Mouse (Mus musculus): ENCODE data around the gene Fmnl2. TPM values are rescaled to one million over a fixed set of nuclear protein-coding genes. Genes with fewer than 3 reads are reported as not detected.

Fmnl2 gene
- polyA plus RNA-seq (2016; fragmentation: Nextera tagmentation; extraction: Ambion mirVana) = 0.64 and 0.67 TPM in 2 replicates

DNA sequence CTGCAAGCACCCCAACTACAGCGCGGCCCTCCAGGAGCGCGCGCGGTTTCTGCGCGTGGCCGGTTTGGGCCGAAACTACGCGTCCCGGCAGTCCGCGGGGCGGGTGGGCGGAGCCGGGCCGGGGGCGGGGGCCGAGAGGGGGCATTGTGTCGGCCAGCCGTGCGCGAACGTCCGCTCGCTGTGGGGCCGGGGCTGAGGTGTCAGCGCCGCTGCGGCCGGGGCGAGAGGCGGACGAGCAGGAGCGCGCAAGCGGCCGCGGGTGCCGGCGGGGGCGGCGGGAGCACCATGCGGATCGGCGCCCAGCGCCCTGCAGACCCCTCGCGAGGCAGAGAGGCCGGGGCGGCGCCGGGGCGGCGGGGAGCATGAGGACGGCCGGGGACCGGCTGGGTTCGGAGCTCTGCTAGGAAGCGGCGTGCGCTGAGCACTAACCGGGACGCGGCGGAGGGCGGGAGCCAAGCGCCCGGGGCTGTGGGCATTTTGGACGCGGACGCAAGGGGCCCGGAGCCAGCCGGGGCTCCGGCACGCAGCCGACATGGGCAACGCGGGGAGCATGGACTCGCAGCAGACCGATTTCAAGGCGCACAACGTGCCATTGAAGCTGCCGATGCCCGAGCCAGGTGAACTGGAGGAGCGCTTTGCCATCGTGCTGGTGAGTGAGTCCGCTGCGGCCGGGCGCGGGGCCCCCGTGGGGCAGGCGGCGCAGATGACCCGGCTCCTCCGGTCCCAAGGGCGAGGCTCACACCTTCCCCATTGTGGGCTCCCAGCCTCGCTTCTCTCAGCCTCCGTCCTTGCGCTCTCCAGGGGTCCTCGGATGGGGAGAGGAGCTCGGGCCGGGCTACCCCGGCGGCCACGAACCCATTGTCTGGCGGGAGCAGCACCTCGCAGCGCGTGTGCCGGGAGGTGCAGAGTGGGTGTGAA, at the start of gene Fmnl2:
Gene Fmnl2 (plus strand): TSS at position 250 of the 918 bp plus-strand sequence.
- WGBS (ENCODE audit: insufficient replicate concordance) = 1% methylated on average over 105 of the region's 114 CpGs
- no peaks in the 10 kb centered on the region for H3K9me3 ChIP-seq (replicated peaks)
- H3K27me3 ChIP-seq (replicated peaks) = peaks cover 49% of the 10 kb centered on the region
- no peaks in the 10 kb centered on the region for H3K36me3 ChIP-seq
- no peak within 1 kb of the TSS for H3K27ac ChIP-seq
- peaks cover 14% of the 10 kb centered on the region for H3K4me1 ChIP-seq
- peak within 1 kb of the TSS; percentile 62 for H3K4me3 ChIP-seq
- peak within 1 kb of the TSS; percentile 77 for H3K4me2 ChIP-seq
- peak within 1 kb of the TSS; percentile 62 for H3K9ac ChIP-seq
- peak; percentile 72 for ATAC-seq

DNA sequence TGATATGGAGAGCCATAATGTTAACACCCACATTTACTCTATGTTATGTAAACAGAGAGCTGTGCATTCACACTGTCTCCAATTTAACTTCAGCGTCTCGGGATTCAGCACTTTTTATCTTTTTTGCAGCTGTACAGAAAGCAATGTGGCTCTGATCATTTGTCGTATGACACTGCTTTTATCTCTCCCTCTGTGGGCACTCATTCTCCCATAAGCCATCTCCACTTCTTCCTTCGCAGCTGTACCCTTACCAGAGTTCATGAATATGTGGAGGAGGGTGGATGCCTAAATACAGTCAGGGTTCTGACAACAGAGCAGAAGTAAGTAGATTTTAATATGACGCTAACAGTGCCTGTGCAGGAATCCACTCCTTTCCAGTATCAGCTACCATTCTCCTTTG, 47.7 kb upstream of the Fmnl2 start:
- Histone ChIP-seq H3K4me3 (no peak overlapping the region), H3K27me3 (replicated peaks) (no peaks in the 10 kb centered on the region), H3K27ac (no peak overlapping the region), H3K9ac (no peak overlapping the region), H3K9me3 (replicated peaks) (no peaks in the 10 kb centered on the region), H3K4me2 (no peak overlapping the region), H3K36me3 (no peaks in the 10 kb centered on the region), H3K4me1 (no peaks in the 10 kb centered on the region)
- 32% methylated on average over 5 of the region's 5 CpGs for WGBS (ENCODE audit: insufficient replicate concordance)
- no peak for ATAC-seq

DNA sequence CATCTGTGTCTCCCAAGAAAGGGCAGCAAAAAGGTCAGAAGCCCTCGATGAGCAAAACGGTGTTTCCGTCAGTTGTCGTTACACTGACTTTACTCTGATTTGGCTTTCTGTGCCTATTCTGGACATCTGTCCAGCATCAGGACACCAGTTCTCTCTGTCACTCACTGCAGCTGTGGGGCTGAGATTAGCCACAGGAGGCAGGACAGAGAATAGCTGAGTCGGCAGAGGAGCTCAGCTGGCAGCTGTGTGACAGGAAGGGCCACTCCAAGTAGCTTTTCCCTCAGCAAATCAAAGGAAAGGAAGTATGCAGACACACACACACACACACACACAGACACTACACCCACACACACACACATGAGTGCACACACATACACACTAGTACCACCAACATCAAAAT, 46.0 kb upstream of the Fmnl2 start:
- 53% methylated on average over 5 of the region's 5 CpGs for WGBS (ENCODE audit: insufficient replicate concordance)
- H3K9ac ChIP-seq = no peak overlapping the region
- H3K27ac ChIP-seq = no peak overlapping the region
- no peak overlapping the region for H3K4me3 ChIP-seq
- no peaks in the 10 kb centered on the region for H3K27me3 ChIP-seq (replicated peaks)
- no peak for ATAC-seq
- no peak overlapping the region for H3K4me2 ChIP-seq
- no peaks in the 10 kb centered on the region for H3K9me3 ChIP-seq (replicated peaks)
- H3K36me3 ChIP-seq = no peaks in the 10 kb centered on the region
- H3K4me1 ChIP-seq = no peaks in the 10 kb centered on the region

DNA sequence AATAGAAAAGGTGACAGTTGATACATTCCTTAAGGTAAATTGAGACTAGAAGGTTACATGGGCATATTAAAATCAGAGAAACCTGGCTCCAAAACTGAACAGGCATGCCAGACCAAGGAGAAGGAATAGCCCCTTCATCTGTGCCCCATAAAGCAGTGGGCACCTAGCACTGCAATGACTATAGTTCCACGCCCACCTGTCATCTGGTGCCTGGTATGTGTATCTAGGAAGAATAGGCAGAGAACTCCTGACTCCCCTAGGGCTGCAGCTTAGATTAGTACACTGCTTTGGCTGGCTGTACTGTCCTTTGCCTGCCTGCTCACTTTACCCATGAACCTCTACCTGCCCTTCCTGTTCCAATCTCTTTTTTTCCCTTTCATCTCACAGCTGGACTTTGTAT, 40.3 kb upstream of the Fmnl2 start:
- Histone ChIP-seq H3K27me3 (replicated peaks) (no peaks in the 10 kb centered on the region), H3K9me3 (replicated peaks) (no peaks in the 10 kb centered on the region), H3K4me3 (no peak overlapping the region), H3K4me2 (no peak overlapping the region), H3K36me3 (no peaks in the 10 kb centered on the region), H3K9ac (no peak overlapping the region), H3K27ac (no peak overlapping the region), H3K4me1 (no peaks in the 10 kb centered on the region)
- no peak for ATAC-seq
- WGBS (ENCODE audit: insufficient replicate concordance) = 76% methylated on average over 1 of the region's 1 CpGs

DNA sequence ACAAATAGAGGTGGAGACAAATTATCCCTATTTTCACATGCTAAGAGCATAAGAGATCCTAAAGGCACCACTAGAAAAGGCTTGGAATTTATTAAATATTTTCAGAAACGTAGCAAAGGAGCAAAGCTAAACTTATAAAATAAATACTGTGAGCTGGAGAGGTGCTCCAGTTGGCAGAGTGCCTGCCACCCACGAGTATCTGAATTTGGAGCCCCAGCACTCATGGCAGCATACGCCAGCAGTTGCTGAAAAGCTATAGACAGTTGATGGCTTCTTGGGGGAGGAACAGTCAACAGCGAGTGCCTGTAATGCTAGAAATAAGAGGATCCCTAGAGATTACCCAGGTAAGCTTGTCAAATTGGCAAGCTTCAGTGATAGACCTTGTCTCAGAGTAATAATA, 38.7 kb upstream of the Fmnl2 start:
- no peak overlapping the region for H3K4me2 ChIP-seq
- no peak overlapping the region for H3K9ac ChIP-seq
- 59% methylated on average over 4 of the region's 4 CpGs for WGBS (ENCODE audit: insufficient replicate concordance)
- ATAC-seq = no peak
- no peaks in the 10 kb centered on the region for H3K4me1 ChIP-seq
- H3K9me3 ChIP-seq (replicated peaks) = no peaks in the 10 kb centered on the region
- no peaks in the 10 kb centered on the region for H3K27me3 ChIP-seq (replicated peaks)
- no peaks in the 10 kb centered on the region for H3K36me3 ChIP-seq
- no peak overlapping the region for H3K4me3 ChIP-seq
- no peak overlapping the region for H3K27ac ChIP-seq

DNA sequence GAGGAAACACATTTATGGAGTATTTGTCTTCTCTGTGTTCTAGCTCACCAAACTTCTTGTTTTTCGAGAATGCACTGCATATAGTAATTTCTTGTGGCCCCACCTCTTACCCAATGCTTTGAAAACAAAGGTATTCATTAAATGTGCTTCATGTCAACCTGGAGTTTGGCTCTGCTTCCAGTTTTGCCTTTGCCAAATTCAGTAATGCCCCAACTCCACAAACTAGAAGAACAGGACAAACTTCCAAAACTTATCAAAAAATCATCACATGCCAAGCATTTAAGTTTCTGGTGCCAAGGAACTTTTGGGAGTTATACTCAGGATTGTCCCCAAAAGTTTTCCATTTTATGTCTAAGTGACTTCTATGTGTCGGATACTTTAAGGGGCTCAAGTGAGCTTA, 35.4 kb upstream of the Fmnl2 start:
- no peak overlapping the region for H3K27ac ChIP-seq
- no peak overlapping the region for H3K4me3 ChIP-seq
- H3K36me3 ChIP-seq = no peaks in the 10 kb centered on the region
- H3K4me2 ChIP-seq = no peak overlapping the region
- no peak overlapping the region for H3K9ac ChIP-seq
- no peaks in the 10 kb centered on the region for H3K27me3 ChIP-seq (replicated peaks)
- no peaks in the 10 kb centered on the region for H3K9me3 ChIP-seq (replicated peaks)
- H3K4me1 ChIP-seq = no peaks in the 10 kb centered on the region
- 59% methylated on average over 2 of the region's 2 CpGs for WGBS (ENCODE audit: insufficient replicate concordance)
- ATAC-seq = no peak

DNA sequence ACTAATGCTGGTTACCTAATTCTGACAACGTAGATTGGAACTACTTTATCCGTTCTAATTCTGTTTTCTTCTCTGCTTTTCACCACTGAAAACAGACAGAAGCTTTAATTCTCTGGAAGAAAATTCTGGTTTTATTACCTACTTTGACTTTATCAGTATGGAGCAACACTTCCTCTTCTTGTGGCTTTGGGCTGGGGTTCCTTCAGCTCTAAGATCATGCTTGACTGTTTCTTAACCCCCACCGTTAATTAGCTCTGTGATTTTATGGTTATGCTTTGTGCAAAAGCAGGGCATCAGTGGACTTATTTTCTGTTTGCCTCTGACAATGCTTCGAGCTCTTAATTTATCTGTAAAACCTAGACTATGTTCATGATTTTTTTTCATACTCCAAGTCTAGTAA, 29.6 kb upstream of the Fmnl2 start:
- Histone ChIP-seq H3K4me3 (no peak overlapping the region), H3K9me3 (replicated peaks) (no peaks in the 10 kb centered on the region), H3K4me1 (no peaks in the 10 kb centered on the region), H3K4me2 (no peak overlapping the region), H3K36me3 (no peaks in the 10 kb centered on the region), H3K27me3 (replicated peaks) (no peaks in the 10 kb centered on the region), H3K27ac (no peak overlapping the region), H3K9ac (no peak overlapping the region)
- 28% methylated on average over 4 of the region's 4 CpGs for WGBS (ENCODE audit: insufficient replicate concordance)
- no peak for ATAC-seq

DNA sequence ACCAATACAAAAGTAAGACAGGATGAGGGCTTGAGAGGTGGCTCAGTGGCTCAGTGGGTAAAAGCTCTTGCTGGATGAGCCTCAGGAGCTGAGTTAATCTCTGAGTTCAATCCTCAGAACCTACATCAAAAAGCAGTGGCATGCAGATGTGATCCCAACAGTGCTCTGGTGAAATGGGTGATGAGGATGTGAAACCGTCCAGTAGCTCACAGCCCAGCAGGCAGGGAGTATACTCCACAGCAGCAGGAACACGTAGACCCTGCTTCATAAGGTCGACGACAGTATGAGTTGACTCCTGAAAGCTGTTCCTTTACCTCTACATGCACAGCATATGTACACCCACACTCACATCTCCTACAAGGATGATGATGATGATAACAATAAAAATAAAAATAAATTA, 27.1 kb upstream of the Fmnl2 start:
- H3K4me2 ChIP-seq = no peak overlapping the region

DNA sequence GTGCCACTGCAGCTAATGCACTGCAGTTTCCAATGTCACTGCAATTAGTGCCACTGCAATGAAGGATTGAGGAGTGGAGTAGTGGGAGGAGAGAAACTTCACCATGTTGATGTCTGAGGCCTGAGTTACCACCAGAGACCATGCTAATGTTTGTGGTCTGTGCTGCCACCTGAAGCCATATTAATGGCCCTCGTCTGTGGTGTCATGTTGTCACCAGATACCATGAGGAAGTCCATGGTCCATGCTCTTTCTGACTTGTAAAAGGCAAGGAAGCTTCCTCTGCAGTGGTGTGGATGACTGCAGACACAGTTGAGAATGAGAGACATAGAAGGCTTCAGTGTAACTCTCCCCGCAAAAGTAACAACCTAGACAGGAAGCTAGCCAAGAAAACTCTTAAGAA, 26.1 kb upstream of the Fmnl2 start:
- Histone ChIP-seq H3K27ac (no peak overlapping the region), H3K36me3 (no peaks in the 10 kb centered on the region), H3K4me2 (no peak overlapping the region), H3K4me1 (no peaks in the 10 kb centered on the region), H3K9me3 (replicated peaks) (no peaks in the 10 kb centered on the region), H3K4me3 (no peak overlapping the region), H3K27me3 (replicated peaks) (no peaks in the 10 kb centered on the region), H3K9ac (no peak overlapping the region)
- ATAC-seq = no peak
- WGBS (ENCODE audit: insufficient replicate concordance) = 50% methylated on average over 2 of the region's 2 CpGs

More for the DNA sequence above, 27.1 kb upstream of the Fmnl2 start:
- ATAC-seq = no peak
- Histone ChIP-seq H3K4me1 (no peaks in the 10 kb centered on the region), H3K27ac (no peak overlapping the region), H3K27me3 (replicated peaks) (no peaks in the 10 kb centered on the region), H3K4me3 (no peak overlapping the region), H3K9ac (no peak overlapping the region), H3K9me3 (replicated peaks) (no peaks in the 10 kb centered on the region), H3K36me3 (no peaks in the 10 kb centered on the region)
- 68% methylated on average over 4 of the region's 4 CpGs for WGBS (ENCODE audit: insufficient replicate concordance)

DNA sequence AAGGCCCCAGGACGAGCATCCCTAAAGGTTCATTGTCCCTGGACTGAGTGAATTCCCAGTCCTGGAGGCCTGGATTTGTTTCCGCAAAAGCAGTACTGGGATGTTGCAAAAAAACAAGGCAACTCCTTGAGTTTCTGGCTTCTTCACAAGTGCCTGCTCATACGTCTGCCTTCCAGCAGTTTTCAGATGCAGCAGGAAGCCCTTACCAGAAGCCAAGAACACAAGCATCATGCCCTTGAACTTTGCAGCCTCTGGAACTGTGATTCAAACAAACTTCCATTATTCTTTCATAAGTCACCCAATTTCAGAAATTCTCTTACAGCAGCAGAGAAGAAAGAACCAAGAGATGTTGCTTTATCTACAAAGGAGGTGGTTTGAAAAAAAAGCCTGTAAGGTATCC, 21.9 kb upstream of the Fmnl2 start:
- no peak for ATAC-seq
- Histone ChIP-seq H3K27me3 (replicated peaks) (no peaks in the 10 kb centered on the region), H3K9ac (no peak overlapping the region), H3K27ac (no peak overlapping the region), H3K4me2 (no peak overlapping the region), H3K4me3 (no peak overlapping the region), H3K9me3 (replicated peaks) (no peaks in the 10 kb centered on the region), H3K4me1 (no peaks in the 10 kb centered on the region), H3K36me3 (no peaks in the 10 kb centered on the region)
- WGBS (ENCODE audit: insufficient replicate concordance) = 70% methylated on average over 3 of the region's 3 CpGs

DNA sequence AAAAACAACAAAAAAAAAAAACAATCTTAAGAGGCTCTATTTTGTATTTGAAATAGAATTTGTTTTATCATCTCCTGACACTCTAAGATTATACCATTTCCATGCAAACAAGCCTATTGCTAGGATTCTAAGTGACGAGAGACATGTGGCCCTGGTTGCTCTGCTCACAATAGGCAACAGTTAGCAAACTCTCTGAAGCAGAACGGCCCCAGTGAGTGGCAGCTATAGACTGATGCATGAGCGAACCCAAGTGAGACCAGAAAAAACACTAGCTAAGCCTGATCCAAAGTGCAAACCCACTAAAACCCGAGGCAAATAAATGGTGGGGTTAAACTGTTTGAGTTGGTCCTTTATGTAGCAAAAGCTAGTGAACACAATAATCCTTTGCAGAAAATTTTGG, 18.6 kb upstream of the Fmnl2 start:
- no peak overlapping the region for H3K27ac ChIP-seq
- no peaks in the 10 kb centered on the region for H3K9me3 ChIP-seq (replicated peaks)
- WGBS (ENCODE audit: insufficient replicate concordance) = 65% methylated on average over 4 of the region's 4 CpGs
- no peaks in the 10 kb centered on the region for H3K36me3 ChIP-seq
- H3K27me3 ChIP-seq (replicated peaks) = peaks cover 3% of the 10 kb centered on the region; the same call in 1 of the 2 replicates
- no peaks in the 10 kb centered on the region for H3K4me1 ChIP-seq
- no peak overlapping the region for H3K4me2 ChIP-seq
- H3K9ac ChIP-seq = no peak overlapping the region
- no peak for ATAC-seq
- no peak overlapping the region for H3K4me3 ChIP-seq

DNA sequence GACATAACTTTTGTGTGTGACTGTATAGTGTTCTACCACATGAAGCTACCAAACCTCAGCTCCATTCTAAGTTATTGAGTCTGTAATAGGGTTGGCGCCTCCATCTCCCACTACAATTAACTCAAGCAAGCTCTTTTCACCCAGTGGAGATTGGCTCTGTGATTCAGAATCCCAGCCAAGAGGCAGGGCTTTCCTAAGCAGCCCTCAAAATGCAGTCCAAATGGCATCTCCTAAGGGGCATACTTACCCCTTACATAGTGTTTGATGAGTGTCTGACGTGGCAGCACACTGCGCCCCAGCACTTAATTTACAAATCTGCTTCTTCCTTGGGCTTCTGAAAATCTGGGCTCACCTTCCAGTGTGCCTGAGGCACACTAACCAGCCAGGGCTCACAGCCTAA, 17.8 kb upstream of the Fmnl2 start:
- H3K9ac ChIP-seq = no peak overlapping the region
- H3K4me1 ChIP-seq = no peaks in the 10 kb centered on the region
- no peak for ATAC-seq
- no peak overlapping the region for H3K27ac ChIP-seq
- H3K4me2 ChIP-seq = no peak overlapping the region
- 76% methylated on average over 3 of the region's 3 CpGs for WGBS (ENCODE audit: insufficient replicate concordance)
- no peak overlapping the region for H3K4me3 ChIP-seq
- H3K36me3 ChIP-seq = no peaks in the 10 kb centered on the region
- no peaks in the 10 kb centered on the region for H3K9me3 ChIP-seq (replicated peaks)
- peaks cover 11% of the 10 kb centered on the region for H3K27me3 ChIP-seq (replicated peaks)

DNA sequence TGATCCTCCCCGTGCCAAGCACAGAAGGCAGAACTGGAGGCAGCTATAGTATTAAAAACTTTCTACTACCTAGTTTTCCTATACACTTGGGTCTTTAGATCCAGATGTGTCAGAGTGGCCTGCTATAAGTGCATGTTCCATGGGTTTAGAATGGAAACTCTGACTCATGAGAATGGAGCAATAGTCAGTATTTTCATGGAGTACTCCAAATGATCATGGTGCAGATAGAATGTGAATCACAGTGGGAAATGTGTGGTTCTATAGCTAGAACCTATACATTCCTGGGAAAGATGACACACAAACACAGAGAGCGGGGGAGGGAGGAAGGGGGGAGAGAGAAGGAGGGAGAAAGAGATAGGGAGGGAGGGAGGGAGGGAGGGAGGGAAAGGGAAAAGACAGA, 13.8 kb upstream of the Fmnl2 start:
- Histone ChIP-seq H3K9ac (no peak overlapping the region), H3K4me1 (no peaks in the 10 kb centered on the region), H3K36me3 (no peaks in the 10 kb centered on the region), H3K4me3 (no peak overlapping the region), H3K27ac (no peak overlapping the region), H3K4me2 (no peak overlapping the region), H3K9me3 (replicated peaks) (no peaks in the 10 kb centered on the region), H3K27me3 (replicated peaks) (peaks cover 24% of the 10 kb centered on the region)
- ATAC-seq = no peak
- WGBS (ENCODE audit: insufficient replicate concordance) = 70% methylated on average over 2 of the region's 2 CpGs

All from liver, embryonic 12.5 days (tissue).